Mouse (Mus musculus) thymus, adult 2 months (tissue): ENCODE measurements at regions not wholly inside any gene's neighbourhood (a gene's known extent, or its start where the extent isn't known, plus 50 kb on each side); places are given as distances from the start of the nearest gene placed in this dataset.

Experiments used
- CTCF ChIP-seq: fragments of 200-500 bp; IDR thresholded peaks from 2 replicates; pipeline ENCODE4 v1.5.1; 2012; ENCODE audit warnings: mild to moderate bottlenecking, control low read depth, low read length, moderate library complexity, borderline replicate concordance; ENCODE audit not compliant: control insufficient read depth, poor library complexity, insufficient read depth; ENCODE audit errors: extremely low read depth
- POLR2A ChIP-seq: fragments of 200-500 bp; IDR thresholded peaks from 2 replicates; pipeline ENCODE4 v1.6.1; 2012; ENCODE audit warnings: mild to moderate bottlenecking, low read length, control low read depth, moderate library complexity; ENCODE audit not compliant: control insufficient read depth, poor library complexity, insufficient read depth; ENCODE audit errors: extremely low read depth

- no peak for TF ChIP-seq POLR2A
- no peak for TF ChIP-seq CTCF
Measured at GRCm38 (mm10) chr13:99107983-99108382, 76.6 kb upstream of the Zfp366 start.
